Mouse (Mus musculus): ENCODE data around the gene Ccnq. TPM values are rescaled to one million over a fixed set of nuclear protein-coding genes. Genes with fewer than 3 reads are reported as not detected.

Ccnq gene
- polyA plus RNA-seq, 1 experiment from 2014 or later: 33.4 TPM

GRCm38 (mm10) chr11:78780002-78780401 lies 28.5 kb upstream of the Ccnq start:
- H3K27ac ChIP-seq (ENCODE audit: low read depth, low read length): no peak overlapping the region
- H3K36me3 ChIP-seq (ENCODE audit: control insufficient read depth, insufficient read depth): no peaks in the 10 kb centered on the region
- ATAC-seq: no peak
- no peak overlapping the region for H3K4me2 ChIP-seq (replicated peaks; ENCODE audit: low read depth)
- H3K4me1 ChIP-seq (replicated peaks; ENCODE audit: control insufficient read depth, insufficient read depth, low read length): no peaks in the 10 kb centered on the region
- no peak for TF ChIP-seq CTCF (IDR thresholded peaks at IDR 0.05; ENCODE audit: low read depth)
- no peaks in the 10 kb centered on the region for H3K9me3 ChIP-seq (ENCODE audit: control insufficient read depth)
- no peaks in the 10 kb centered on the region; the same call in 1 of the 2 replicates for H3K27me3 ChIP-seq (replicated peaks; ENCODE audit: control insufficient read depth, insufficient read depth, low read length)
- H3K9ac ChIP-seq (ENCODE audit: low read depth, low read length): no peak overlapping the region
- no peak overlapping the region for H3K4me3 ChIP-seq (ENCODE audit: low read depth, low read length)
- WGBS: 97% methylated on average over 3 of the region's 3 CpGs

GRCm38 (mm10) chr11:78777851-78778680 lies 26.5 kb upstream of the Ccnq start:
- Histone ChIP-seq H3K9me3 (ENCODE audit: control insufficient read depth) (no peaks in the 10 kb centered on the region), H3K27ac (ENCODE audit: low read depth, low read length) (peak overlapping the region; percentile 46), H3K4me2 (replicated peaks; ENCODE audit: low read depth) (no peak overlapping the region), H3K4me1 (replicated peaks; ENCODE audit: control insufficient read depth, insufficient read depth, low read length) (no peaks in the 10 kb centered on the region; the same call in 1 of the 2 replicates), H3K27me3 (replicated peaks; ENCODE audit: control insufficient read depth, insufficient read depth, low read length) (no peaks in the 10 kb centered on the region; the same call in 1 of the 2 replicates), H3K36me3 (ENCODE audit: control insufficient read depth, insufficient read depth) (no peaks in the 10 kb centered on the region), H3K4me3 (ENCODE audit: low read depth, low read length) (no peak overlapping the region), H3K9ac (ENCODE audit: low read depth, low read length) (no peak overlapping the region)
- TF ChIP-seq CTCF (IDR thresholded peaks at IDR 0.05; ENCODE audit: low read depth): no peak
- ATAC-seq: peak; percentile 92
- WGBS: 42% methylated on average over 10 of the region's 10 CpGs

- Histone ChIP-seq H3K4me3 (ENCODE audit: low read depth, low read length) (no peak overlapping the region), H3K36me3 (ENCODE audit: control insufficient read depth, insufficient read depth) (no peaks in the 10 kb centered on the region), H3K4me1 (replicated peaks; ENCODE audit: control insufficient read depth, insufficient read depth, low read length) (no peaks in the 10 kb centered on the region; the same call in 1 of the 2 replicates), H3K9ac (ENCODE audit: low read depth, low read length) (no peak overlapping the region), H3K27ac (ENCODE audit: low read depth, low read length) (no peak overlapping the region), H3K9me3 (ENCODE audit: control insufficient read depth) (no peaks in the 10 kb centered on the region), H3K4me2 (replicated peaks; ENCODE audit: low read depth) (no peak overlapping the region), H3K27me3 (replicated peaks; ENCODE audit: control insufficient read depth, insufficient read depth, low read length) (no peaks in the 10 kb centered on the region)
- no peak for ATAC-seq
- WGBS: 63% methylated on average over 11 of the region's 11 CpGs
- TF ChIP-seq CTCF (IDR thresholded peaks at IDR 0.05; ENCODE audit: low read depth): no peak
Measured at GRCm38 (mm10) chr11:78771751-78772283, 20.3 kb upstream of the Ccnq start.

- ATAC-seq: no peak
Measured at GRCm38 (mm10) chr11:78770436-78770835, 18.9 kb upstream of the Ccnq start.

GRCm38 (mm10) chr11:78768778-78769177 lies 17.2 kb upstream of the Ccnq start:
- Histone ChIP-seq H3K4me2 (replicated peaks; ENCODE audit: low read depth) (no peak overlapping the region), H3K27ac (ENCODE audit: low read depth, low read length) (no peak overlapping the region), H3K27me3 (replicated peaks; ENCODE audit: control insufficient read depth, insufficient read depth, low read length) (no peaks in the 10 kb centered on the region), H3K36me3 (ENCODE audit: control insufficient read depth, insufficient read depth) (no peaks in the 10 kb centered on the region), H3K9ac (ENCODE audit: low read depth, low read length) (no peak overlapping the region), H3K9me3 (ENCODE audit: control insufficient read depth) (no peaks in the 10 kb centered on the region), H3K4me1 (replicated peaks; ENCODE audit: control insufficient read depth, insufficient read depth, low read length) (no peaks in the 10 kb centered on the region; the same call in 1 of the 2 replicates), H3K4me3 (ENCODE audit: low read depth, low read length) (no peak overlapping the region)
- TF ChIP-seq CTCF (IDR thresholded peaks at IDR 0.05; ENCODE audit: low read depth): no peak
- WGBS: 57% methylated on average over 3 of the region's 3 CpGs
- no peak for ATAC-seq

More at GRCm38 (mm10) chr11:78770436-78770835, 18.9 kb upstream of the Ccnq start:
- no peak overlapping the region for H3K27ac ChIP-seq (ENCODE audit: low read depth, low read length)
- no peaks in the 10 kb centered on the region for H3K9me3 ChIP-seq (ENCODE audit: control insufficient read depth)
- no peak overlapping the region for H3K4me3 ChIP-seq (ENCODE audit: low read depth, low read length)
- H3K4me1 ChIP-seq (replicated peaks; ENCODE audit: control insufficient read depth, insufficient read depth, low read length): no peaks in the 10 kb centered on the region; the same call in 1 of the 2 replicates
- no peaks in the 10 kb centered on the region for H3K27me3 ChIP-seq (replicated peaks; ENCODE audit: control insufficient read depth, insufficient read depth, low read length)
- H3K36me3 ChIP-seq (ENCODE audit: control insufficient read depth, insufficient read depth): no peaks in the 10 kb centered on the region
- no peak overlapping the region for H3K4me2 ChIP-seq (replicated peaks; ENCODE audit: low read depth)
- H3K9ac ChIP-seq (ENCODE audit: low read depth, low read length): no peak overlapping the region
- 74% methylated on average over 6 of the region's 6 CpGs for WGBS
- no peak for TF ChIP-seq CTCF (IDR thresholded peaks at IDR 0.05; ENCODE audit: low read depth)

- Histone ChIP-seq H3K4me1 (replicated peaks; ENCODE audit: control insufficient read depth, insufficient read depth, low read length) (no peaks in the 10 kb centered on the region), H3K27ac (ENCODE audit: low read depth, low read length) (no peak overlapping the region), H3K4me3 (ENCODE audit: low read depth, low read length) (no peak overlapping the region), H3K4me2 (replicated peaks; ENCODE audit: low read depth) (no peak overlapping the region), H3K9me3 (ENCODE audit: control insufficient read depth) (no peaks in the 10 kb centered on the region), H3K9ac (ENCODE audit: low read depth, low read length) (no peak overlapping the region), H3K27me3 (replicated peaks; ENCODE audit: control insufficient read depth, insufficient read depth, low read length) (no peaks in the 10 kb centered on the region), H3K36me3 (ENCODE audit: control insufficient read depth, insufficient read depth) (no peaks in the 10 kb centered on the region)
- WGBS: 80% methylated on average over 6 of the region's 6 CpGs
- ATAC-seq: no peak
- no peak for TF ChIP-seq CTCF (IDR thresholded peaks at IDR 0.05; ENCODE audit: low read depth)
Measured at GRCm38 (mm10) chr11:78766069-78766830, 14.7 kb upstream of the Ccnq start.
